Mouse (Mus musculus): ENCODE results near the gene Mtf1.

DNA sequence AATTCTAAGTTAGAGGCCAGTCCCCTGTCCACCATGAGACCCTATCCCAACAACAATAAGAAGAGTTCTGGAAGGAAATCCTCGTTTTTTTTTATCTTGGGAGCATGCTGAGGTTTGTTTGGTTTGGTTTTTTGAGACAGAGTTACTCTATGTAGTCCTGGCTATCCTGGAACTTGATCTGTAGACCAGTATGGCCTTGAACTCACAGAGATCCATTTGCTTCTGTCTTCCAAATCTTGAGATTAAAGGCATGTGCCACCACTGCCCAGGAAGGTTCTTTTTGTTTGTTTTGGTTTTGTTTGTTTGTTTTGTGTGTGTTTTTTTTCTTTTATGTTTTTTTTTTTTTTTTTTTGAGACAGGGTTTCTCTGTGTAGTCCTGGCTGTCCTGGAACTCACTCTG is 40.7 kb upstream of the Mtf1 start:
- TF ChIP-seq CTCF (IDR thresholded peaks at IDR 0.05; ENCODE audit: control insufficient read depth, insufficient read depth, low read length) (no peak), POLR2A (IDR thresholded peaks at IDR 0.05; ENCODE audit: borderline replicate concordance, control insufficient read depth, low read depth, low read length) (no peak)

All from bone marrow, adult 2 months (tissue).